Mouse (Mus musculus) gonadal fat pad, adult 2 months (tissue): ENCODE data around the gene Gm28035. TPM values are rescaled to one million over a fixed set of nuclear protein-coding genes. Genes with fewer than 3 reads are reported as not detected.

Experiments
- DNase-seq: peaks from one replicate; pipeline ENCODE4 v3.0.0-alpha.2; 2012; ENCODE audit warnings: low read depth
- polyA plus RNA-seq: library from polyadenylated mRNA; depleted of rRNA; stranded (reverse); fragments of >200 nt; gene quantifications from 2 replicates; pipeline ENCODE4 v1.2.3, GENCODE M21; 2012; rRNA removed

Gene Gm28035
- polyA plus RNA-seq, 1 experiment, result 9.6 TPM

GRCm38 (mm10) chr2:30306087-30306486 lies 65.7 kb downstream of the Gm28035 start:
- no peak for DNase-seq

DNA sequence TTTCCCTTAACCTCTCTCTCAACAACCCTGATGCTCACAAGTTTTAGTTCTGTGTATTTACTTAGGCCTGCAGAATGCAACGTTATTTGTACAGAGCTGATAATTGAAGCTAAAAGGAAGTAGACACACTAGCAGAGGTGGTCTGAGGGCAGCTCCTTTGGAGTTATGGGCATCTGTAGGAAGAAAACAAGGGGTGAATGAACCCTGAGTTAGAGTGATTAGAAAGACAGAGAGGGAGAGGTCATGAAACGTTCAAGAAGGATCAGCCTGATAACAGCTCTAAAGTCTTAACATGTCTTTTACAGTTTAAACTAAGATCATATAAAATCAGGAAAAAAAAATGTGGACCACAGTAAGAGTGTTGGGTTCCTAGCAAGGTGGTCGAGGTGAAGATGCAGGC lies 69.0 kb downstream of the Gm28035 start:
- DNase-seq, result no peak

DNA sequence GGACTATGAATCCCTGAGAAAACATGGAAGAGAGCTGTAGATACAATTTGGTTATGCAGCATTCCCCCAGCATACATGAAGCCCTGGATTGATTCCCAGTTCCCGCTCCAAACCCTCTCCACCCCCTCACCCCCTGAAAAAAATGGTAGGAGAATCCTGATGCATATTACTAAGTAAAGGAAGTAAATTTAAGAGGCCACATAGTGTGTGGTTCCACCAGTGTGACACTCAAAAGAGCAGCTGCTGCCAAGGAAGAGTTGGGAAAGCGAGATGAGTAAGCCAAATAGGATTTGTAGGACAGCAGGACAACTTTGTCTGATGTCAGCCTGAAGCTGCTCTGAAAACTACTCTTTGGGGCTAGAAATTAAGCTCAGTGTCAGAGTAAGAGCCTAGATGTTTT lies 71.1 kb downstream of the Gm28035 start:
- DNase-seq, result peak; percentile 37

GRCm38 (mm10) chr2:30316136-30316535 lies 75.8 kb downstream of the Gm28035 start:
- DNase-seq, result no peak

DNA sequence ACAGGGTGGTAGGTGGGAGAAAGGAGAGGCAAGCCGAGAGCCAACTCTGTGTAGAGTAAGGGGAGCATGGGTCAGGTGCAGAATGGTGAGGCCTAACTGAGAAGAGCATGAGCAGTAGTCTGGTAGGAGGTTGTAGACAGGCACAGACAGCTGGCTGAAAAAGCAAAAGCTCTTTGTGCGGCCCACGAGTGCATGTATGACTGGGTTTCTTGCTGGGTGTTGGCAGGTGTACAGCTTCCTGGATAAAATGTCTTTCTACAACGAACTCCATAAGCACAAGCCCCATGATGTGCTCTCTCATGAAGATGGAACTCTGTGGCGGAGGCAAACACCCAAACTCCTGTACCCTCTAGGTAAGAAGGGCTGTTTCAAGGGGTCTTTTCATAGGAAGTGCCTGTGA lies 76.6 kb downstream of the Gm28035 start:
- DNase-seq, result no peak

GRCm38 (mm10) chr2:30319260-30319659 lies 78.9 kb downstream of the Gm28035 start:
- no peak for DNase-seq

DNA sequence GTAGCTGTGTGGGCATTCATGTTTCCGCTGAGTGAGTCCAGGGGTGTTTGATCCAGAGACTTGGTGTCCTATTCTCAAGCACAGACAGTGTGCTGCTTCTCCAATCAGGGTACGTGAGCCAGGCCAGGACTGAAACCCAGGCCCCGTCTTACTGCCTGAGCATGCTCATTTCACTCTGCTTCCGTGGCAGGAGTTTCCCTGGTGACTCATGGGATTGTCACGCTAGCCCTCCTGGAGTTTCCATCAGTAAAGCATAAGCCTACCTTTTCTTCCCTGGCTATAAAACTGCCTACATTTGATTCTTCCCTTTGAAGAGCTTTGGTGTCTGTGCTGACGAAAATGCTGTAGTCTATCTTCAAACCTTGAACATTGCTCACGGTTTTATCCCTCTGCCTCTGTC lies 82.7 kb downstream of the Gm28035 start:
- DNase-seq, result no peak

- DNase-seq, result no peak
Measured at GRCm38 (mm10) chr2:30325296-30325695, 84.9 kb downstream of the Gm28035 start.

DNA sequence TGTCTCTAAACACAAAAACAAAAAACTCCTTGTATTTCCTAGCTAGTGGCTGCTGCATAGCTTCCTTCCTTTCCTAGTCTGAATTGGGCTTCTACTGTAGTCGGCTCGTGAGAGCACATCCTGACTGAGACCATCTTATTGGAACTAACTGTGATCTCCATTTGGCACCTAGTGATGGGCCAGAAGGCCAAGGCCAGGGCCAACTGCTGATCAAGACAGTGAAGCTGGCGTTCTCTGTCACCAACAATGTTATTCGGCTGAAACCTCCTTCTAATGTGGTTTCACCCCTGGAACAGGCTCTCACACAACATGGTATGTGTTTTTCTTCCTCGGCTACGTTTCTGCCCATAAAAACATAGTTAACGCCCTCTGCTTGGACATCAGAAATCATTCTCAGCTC lies 86.9 kb downstream of the Gm28035 start:
- no peak for DNase-seq

DNA sequence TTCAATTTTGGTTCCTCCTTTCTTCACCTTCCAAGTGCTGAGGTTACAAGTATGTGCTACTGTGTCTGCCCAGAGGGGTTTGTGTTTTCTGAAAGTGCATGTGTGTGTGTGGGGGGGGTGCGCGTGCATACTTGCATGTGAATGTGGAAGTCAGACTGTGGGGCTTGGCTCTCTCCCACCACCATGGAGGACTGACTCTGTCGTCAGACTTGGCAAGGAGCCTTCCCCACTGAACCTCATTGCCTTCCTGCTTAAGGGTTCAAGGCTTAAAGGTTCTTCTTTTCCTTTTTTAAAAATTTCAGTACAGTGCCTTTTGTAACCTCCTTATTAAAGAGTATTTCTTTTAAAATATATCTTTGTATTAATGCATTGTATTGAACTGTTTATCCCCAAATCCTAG lies 88.4 kb downstream of the Gm28035 start:
- no peak for DNase-seq

Other genes starting within 250 kb of the Gm28035 start
- gene Wdr34, start 191.7 kb upstream of the Gm28035 start, polyA plus RNA-seq, result 37.6 and 45.3 TPM in 2 replicates
- 28.5 and 37.2 TPM in 2 replicates for gene Set, start 183.2 kb upstream of the Gm28035 start, polyA plus RNA-seq
- 9.1 and 12.3 TPM in 2 replicates for gene Pkn3, start 162.9 kb upstream of the Gm28035 start, polyA plus RNA-seq
- 56.4 and 66.5 TPM in 2 replicates for gene Zdhhc12, start 146.9 kb upstream of the Gm28035 start, polyA plus RNA-seq
- gene Zer1, start 116.0 kb upstream of the Gm28035 start, polyA plus RNA-seq, result 58.1 TPM in 2 replicates
- gene Tbc1d13, start 106.8 kb upstream of the Gm28035 start, polyA plus RNA-seq, result 47.7 and 59.5 TPM in 2 replicates
- 40.8 and 41.5 TPM in 2 replicates for gene Endog, start 69.1 kb upstream of the Gm28035 start, polyA plus RNA-seq
- 24.3 and 27.3 TPM in 2 replicates for gene Spout1, start 62.1 kb upstream of the Gm28035 start, polyA plus RNA-seq
- gene Kyat1, start 34.7 kb upstream of the Gm28035 start, polyA plus RNA-seq, result 83.0 and 87.2 TPM in 2 replicates
- 28.4 and 29.3 TPM in 2 replicates for gene Lrrc8a, start 2.9 kb upstream of the Gm28035 start, polyA plus RNA-seq
- gene Phyhd1, start 25.6 kb downstream of the Gm28035 start, polyA plus RNA-seq, result 51.9 and 62.7 TPM in 2 replicates
- gene Gm28038, start 40.5 kb downstream of the Gm28035 start, polyA plus RNA-seq, result not detected in 2 replicates
- 48.2 and 83.0 TPM in 2 replicates for gene Dolk, start 45.8 kb downstream of the Gm28035 start, polyA plus RNA-seq
- gene Nup188, start 45.8 kb downstream of the Gm28035 start, polyA plus RNA-seq, result 28.9 and 30.4 TPM in 2 replicates
- gene Sh3glb2, start 118.8 kb downstream of the Gm28035 start, polyA plus RNA-seq, result 284 and 342 TPM in 2 replicates
- gene Miga2, start 123.7 kb downstream of the Gm28035 start, polyA plus RNA-seq, result 49.5 and 66.9 TPM in 2 replicates
- 42.7 and 51.6 TPM in 2 replicates for gene Dolpp1, start 151.7 kb downstream of the Gm28035 start, polyA plus RNA-seq
- gene Crat, start 175.2 kb downstream of the Gm28035 start, polyA plus RNA-seq, result 112 and 133 TPM in 2 replicates
- gene Ptpa, start 175.5 kb downstream of the Gm28035 start, polyA plus RNA-seq, result 176 and 210 TPM in 2 replicates
- gene Ier5l, start 233.7 kb downstream of the Gm28035 start, polyA plus RNA-seq, result 8.2 and 9.0 TPM in 2 replicates